Mouse (Mus musculus) intestine, embryonic 14.5 days (tissue): ENCODE results near the gene Stradb. TPM values are rescaled to one million over a fixed set of nuclear protein-coding genes. Genes with fewer than 3 reads are reported as not detected.
"Not testable (repeated sequence)": the region's sequence is repeated elsewhere in the genome, so short reads cannot be mapped to it uniquely, and the experiment has no call there.

Source experiments
- ATAC-seq: fragments of 200-750 bp; cut with Nextera tagmentation; replicated peaks from 2 replicates; pipeline ENCODE4 v1.8.0; 2017; ENCODE audit warnings: low read depth, moderate number of reproducible peaks, moderate TSS enrichment, moderate library complexity; ENCODE audit not compliant: low FRiP score, low TSS enrichment
- DNase-seq: peaks from one replicate; pipeline ENCODE4 v3.0.0-alpha.2; 2018; ENCODE audit warnings: low spot score
- H3K27ac ChIP-seq: fragments of 300-500 bp; sonication (generic); 2 replicates; pipeline ENCODE4 v1.5.1; 2014; ENCODE audit warnings: low read depth, mild to moderate bottlenecking, control low read depth
- H3K27me3 ChIP-seq: fragments of 300-500 bp; sonication (generic); replicated peaks from 2 replicates; pipeline ENCODE4 v1.6.1; 2014; ENCODE audit warnings: low read length, control low read depth; ENCODE audit not compliant: control insufficient read depth, insufficient read depth
- H3K36me3 ChIP-seq: fragments of 300-500 bp; sonication (generic); 2 replicates; pipeline ENCODE4 v1.6.1; 2014; ENCODE audit warnings: low read length, control low read depth; ENCODE audit not compliant: control insufficient read depth, insufficient read depth
- H3K4me1 ChIP-seq: fragments of 300-500 bp; sonication (generic); replicated peaks from 2 replicates; pipeline ENCODE4 v1.6.1; 2014; ENCODE audit warnings: low read length, control low read depth, mixed read lengths; ENCODE audit not compliant: control insufficient read depth, insufficient read depth
- H3K4me2 ChIP-seq: fragments of 300-500 bp; sonication (generic); 2 replicates; pipeline ENCODE4 v1.6.1; 2014; ENCODE audit warnings: low read length
- H3K4me3 ChIP-seq: fragments of 300-500 bp; sonication (generic); 2 replicates; pipeline ENCODE4 v1.5.1; 2014; ENCODE audit warnings: low read depth, low read length, control low read depth, mixed read lengths
- H3K9ac ChIP-seq: fragments of 300-500 bp; sonication (generic); 2 replicates; pipeline ENCODE4 v1.6.1; 2014; ENCODE audit warnings: mild to moderate bottlenecking, low read length
- H3K9me3 ChIP-seq: fragments of 300-500 bp; sonication (generic); 2 replicates; pipeline ENCODE4 v1.6.1; 2016; ENCODE audit warnings: low read length, control low read depth; ENCODE audit not compliant: control insufficient read depth
- WGBS: fragments of 180-500 bp; shearing (Covaris S2); extraction: QIAGEN DNeasy Blood & Tissue Kit; methylation state at CpG from one replicate; pipeline ENCODE4 v1.1.7; 2014; 5-methylcytosine and 5-hydroxymethylcytosine counted together
- polyA plus RNA-seq: library from polyadenylated mRNA; unstranded; fragments of >200 nt; fragmentation: Nextera tagmentation; extraction: Ambion mirVana; gene quantifications from 2 replicates; pipeline ENCODE4 v1.2.1, GENCODE M21; 2014

Gene Stradb
- polyA plus RNA-seq, 1 experiment from 2014 or later = 26.4 TPM

DNA sequence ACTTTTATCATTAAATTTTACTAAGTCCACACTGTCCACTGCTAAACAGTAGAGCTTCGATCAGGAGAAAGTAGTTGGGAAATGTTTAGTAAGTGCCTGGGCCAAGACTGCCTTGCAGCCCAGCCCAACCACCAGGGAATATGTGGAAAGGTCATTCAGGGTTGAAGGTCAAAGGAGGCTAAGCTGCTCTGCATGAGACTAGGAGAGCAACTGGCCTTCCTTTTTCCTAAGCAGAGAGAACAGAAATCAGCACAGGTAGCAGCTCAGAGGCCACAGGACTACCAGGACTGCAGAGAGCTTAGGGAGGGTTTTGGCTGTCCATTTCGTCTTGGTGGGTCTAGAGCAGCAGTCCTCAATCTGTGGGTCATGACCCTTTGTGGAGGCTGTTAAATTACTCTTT lies 15.4 kb upstream of the Stradb start:
- no peak overlapping the region for H3K4me2 ChIP-seq
- H3K9me3 ChIP-seq = no peaks in the 10 kb centered on the region
- ATAC-seq = no peak
- peaks cover 11% of the 10 kb centered on the region for H3K4me1 ChIP-seq
- H3K27ac ChIP-seq = no peak overlapping the region
- H3K4me3 ChIP-seq = no peak overlapping the region
- H3K36me3 ChIP-seq = no peaks in the 10 kb centered on the region
- no peaks in the 10 kb centered on the region for H3K27me3 ChIP-seq
- no peak for DNase-seq
- 52% methylated on average over 2 of the region's 2 CpGs for WGBS
- H3K9ac ChIP-seq = no peak overlapping the region

DNA sequence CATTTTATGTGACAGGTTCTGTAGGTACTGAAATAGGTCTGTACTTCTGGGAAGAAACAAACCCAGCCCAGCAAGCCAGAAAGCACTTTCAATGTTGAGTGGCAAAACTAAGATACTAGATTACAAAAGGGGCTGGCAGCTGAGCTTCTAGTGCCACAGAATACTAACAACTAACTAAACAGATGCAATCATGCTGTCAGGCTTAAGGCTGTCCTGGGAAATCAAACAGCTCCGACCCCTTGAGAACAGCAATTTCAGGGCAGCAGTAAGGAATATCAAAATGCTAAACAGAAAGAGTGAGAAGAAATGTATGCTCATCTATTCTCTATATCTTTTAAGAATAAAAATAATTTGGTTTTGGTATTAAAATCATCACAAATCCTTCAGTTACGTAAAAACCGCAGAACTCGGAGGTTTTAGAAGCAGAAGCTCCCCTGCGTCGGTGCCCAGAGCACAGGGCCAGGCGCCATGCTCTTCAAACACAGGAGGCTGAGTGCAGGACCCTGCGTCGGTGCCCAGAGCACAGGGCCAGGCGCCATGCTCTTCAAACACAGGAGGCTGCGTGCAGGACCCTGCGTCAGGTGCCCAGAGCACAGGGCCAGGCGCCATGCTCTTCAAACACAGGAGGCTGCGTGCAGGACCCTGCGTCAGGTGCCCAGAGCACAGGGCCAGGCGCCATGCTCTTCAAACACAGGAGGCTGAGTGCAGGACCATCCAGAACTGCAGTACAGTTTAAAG lies 14.4 kb upstream of the Stradb start:
- H3K4me3 ChIP-seq, DNase-seq, H3K9ac ChIP-seq, H3K27me3 ChIP-seq, ATAC-seq, H3K36me3 ChIP-seq, H3K27ac ChIP-seq, H3K4me2 ChIP-seq, H3K4me1 ChIP-seq, H3K9me3 ChIP-seq: not testable (repeated sequence)
- 74% methylated on average over 16 of the region's 16 CpGs for WGBS

DNA sequence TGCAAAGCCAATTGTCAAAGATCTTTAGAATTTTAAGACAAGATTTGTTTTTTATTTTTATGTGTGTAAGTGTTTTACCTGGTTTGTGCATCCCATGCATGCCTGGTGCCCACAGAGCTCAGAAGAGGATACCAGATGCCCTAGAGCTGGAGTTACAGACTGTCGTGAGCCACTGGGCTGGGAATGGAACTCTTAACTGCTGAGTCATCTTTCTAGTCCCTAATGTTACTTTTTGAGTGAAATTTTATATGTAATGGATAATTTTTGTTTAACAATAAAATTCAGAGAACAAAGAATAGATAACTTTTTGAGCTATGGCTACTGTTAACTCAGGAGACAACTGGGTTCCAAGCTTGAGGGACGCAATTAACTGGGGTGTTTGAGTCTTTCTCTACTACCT lies 13.6 kb upstream of the Stradb start:
- Histone ChIP-seq H3K4me3 (no peak overlapping the region), H3K4me1 (peaks cover 4% of the 10 kb centered on the region; the same call in 1 of the 2 replicates), H3K36me3 (no peaks in the 10 kb centered on the region), H3K4me2 (no peak overlapping the region), H3K27ac (no peak overlapping the region), H3K9me3 (no peaks in the 10 kb centered on the region), H3K27me3 (no peaks in the 10 kb centered on the region), H3K9ac (no peak overlapping the region)
- WGBS = 67% methylated on average over 2 of the region's 2 CpGs
- DNase-seq = no peak
- ATAC-seq = no peak

DNA sequence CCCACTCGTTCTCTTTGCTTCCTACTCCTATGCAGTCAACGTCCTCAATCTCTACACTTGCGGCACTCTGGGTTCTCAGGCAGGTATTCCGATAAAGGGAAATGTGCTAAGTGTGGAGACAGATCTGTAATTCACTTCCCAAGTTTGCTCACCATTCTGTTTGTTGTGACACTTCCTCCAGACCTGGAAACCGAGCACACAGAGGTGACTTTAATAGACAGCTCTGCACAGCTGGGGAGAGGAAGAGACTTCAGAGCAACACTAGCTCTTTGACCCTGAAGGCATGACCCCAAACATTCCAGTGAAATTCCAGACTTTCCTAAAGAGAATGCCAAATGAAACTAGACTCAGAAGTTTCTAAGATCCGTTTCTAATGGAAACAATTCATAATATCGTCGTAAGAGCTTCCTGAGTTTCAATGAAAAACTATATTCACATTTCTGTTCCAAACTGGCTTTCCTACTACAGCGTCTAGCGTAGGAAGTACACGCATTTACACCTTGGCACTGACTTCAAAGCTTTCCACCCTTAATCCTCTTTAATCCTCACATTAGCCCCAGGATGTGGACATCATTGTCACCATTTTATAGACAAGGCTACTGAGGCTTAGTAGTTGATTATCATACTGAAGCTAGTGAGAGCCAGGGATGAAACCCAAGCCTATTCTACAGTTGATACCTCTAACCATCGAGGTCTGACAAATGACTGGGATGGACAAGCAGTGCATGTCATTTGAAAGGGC lies 12.0 kb upstream of the Stradb start:
- DNase-seq (no peak), ATAC-seq (no peak)
- H3K27me3 ChIP-seq = no peaks in the 10 kb centered on the region
- H3K9me3 ChIP-seq = no peaks in the 10 kb centered on the region
- H3K4me1 ChIP-seq = peaks cover 4% of the 10 kb centered on the region; the same call in 1 of the 2 replicates
- H3K9ac ChIP-seq = no peak overlapping the region
- no peak overlapping the region for H3K4me3 ChIP-seq
- 45% methylated on average over 12 of the region's 12 CpGs for WGBS
- H3K27ac ChIP-seq = no peak overlapping the region
- H3K36me3 ChIP-seq = no peaks in the 10 kb centered on the region
- H3K4me2 ChIP-seq = no peak overlapping the region

DNA sequence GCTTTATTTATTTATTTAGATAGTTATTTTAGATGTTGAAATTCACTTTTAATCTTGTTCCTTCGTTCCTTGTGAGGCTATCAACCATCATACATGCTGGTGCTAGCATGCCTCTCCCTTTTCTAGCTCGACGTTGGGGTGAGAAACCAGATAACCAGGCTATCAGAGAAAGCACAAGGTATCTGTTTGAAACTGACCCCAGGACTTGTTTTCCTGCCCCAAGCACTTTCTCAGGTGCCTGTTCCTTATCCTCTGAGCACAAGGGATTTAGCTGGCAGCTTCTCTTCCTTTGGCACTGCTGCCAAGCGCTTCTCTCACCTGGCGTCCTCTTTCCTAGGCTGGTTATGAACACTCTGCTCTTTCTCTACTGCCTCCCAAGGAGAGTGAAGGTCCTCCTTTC lies 10.9 kb upstream of the Stradb start:
- H3K27me3 ChIP-seq = no peaks in the 10 kb centered on the region
- ATAC-seq = no peak
- WGBS = 88% methylated on average over 5 of the region's 5 CpGs

DNA sequence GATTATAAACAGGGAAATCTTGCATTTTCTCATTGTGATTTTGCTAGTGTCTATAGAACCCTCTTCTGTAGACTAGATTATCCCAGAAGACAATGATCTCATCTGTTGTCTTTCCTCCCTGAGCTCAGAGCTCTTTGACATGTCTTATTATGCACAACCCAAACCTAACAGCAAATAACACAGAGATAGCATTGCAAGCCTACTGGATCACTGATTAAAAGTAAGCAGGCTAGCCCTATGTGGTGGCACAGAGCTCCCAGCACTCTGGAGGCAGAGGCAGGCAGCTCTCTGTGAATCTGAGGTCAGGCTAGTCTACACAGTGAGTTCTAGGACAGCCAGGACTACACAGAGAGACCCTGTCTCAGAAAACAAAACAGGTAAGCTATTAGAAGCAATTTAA lies 10.5 kb upstream of the Stradb start:
- Histone ChIP-seq H3K27ac (no peak overlapping the region), H3K4me3 (no peak overlapping the region), H3K4me1 (no peaks in the 10 kb centered on the region; the same call in 1 of the 2 replicates), H3K27me3 (no peaks in the 10 kb centered on the region), H3K4me2 (no peak overlapping the region), H3K9ac (no peak overlapping the region), H3K9me3 (no peaks in the 10 kb centered on the region), H3K36me3 (no peaks in the 10 kb centered on the region)
- ATAC-seq (no peak), DNase-seq (no peak)

More for the DNA sequence above, 10.9 kb upstream of the Stradb start:
- Histone ChIP-seq H3K9ac (no peak overlapping the region), H3K4me2 (no peak overlapping the region), H3K36me3 (no peaks in the 10 kb centered on the region), H3K4me3 (no peak overlapping the region), H3K4me1 (no peaks in the 10 kb centered on the region; the same call in 1 of the 2 replicates), H3K27ac (no peak overlapping the region), H3K9me3 (no peaks in the 10 kb centered on the region)
- DNase-seq = no peak

DNA sequence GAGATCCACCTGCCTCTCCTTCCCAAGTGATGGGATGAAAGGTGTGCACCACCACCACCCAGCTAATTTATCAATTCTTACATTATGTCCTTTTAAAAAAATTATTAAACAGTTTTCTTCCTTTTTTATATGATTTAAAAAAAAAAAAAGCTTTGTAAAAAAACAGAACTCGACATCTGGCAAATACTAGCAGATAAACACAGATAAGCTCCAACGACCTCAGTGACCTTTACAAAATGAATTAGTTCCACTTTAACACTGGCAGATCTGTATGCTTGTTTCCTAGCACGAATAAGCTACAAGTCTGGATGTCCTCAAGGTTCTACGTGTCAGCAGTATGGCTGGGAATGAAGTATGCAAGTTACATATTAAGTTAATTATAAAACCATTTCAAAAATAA lies 5.8 kb upstream of the Stradb start:
- ATAC-seq = no peak
- WGBS = 23% methylated on average over 4 of the region's 4 CpGs
- Histone ChIP-seq H3K27ac (no peak overlapping the region), H3K27me3 (no peaks in the 10 kb centered on the region), H3K4me1 (peaks cover 15% of the 10 kb centered on the region), H3K9ac (no peak overlapping the region), H3K9me3 (no peaks in the 10 kb centered on the region), H3K4me2 (no peak overlapping the region), H3K4me3 (no peak overlapping the region), H3K36me3 (no peaks in the 10 kb centered on the region)
- no peak for DNase-seq

DNA sequence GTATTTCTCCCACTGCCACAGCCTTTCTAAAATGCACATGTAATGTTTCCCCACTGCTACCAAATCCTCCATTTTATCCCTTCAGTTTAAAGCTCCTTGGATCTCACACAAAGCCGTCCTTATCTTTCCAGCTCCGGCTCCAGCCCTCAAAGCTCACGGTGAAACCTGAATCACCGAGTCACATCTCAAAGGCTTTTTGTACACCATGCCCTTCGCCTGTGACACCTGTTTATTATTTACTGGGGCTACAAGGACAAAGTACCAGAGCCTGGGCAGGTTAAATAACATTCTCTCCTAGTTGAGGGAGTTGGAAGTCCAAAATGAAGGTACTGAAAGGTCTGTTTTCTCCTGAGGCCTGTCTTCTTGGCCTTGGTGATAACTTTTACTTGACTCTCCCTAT lies 3.3 kb upstream of the Stradb start:
- DNase-seq (no peak), ATAC-seq (no peak)
- Histone ChIP-seq H3K9ac (no peak overlapping the region), H3K36me3 (no peaks in the 10 kb centered on the region), H3K4me2 (no peak overlapping the region), H3K9me3 (no peaks in the 10 kb centered on the region), H3K4me1 (peaks cover 19% of the 10 kb centered on the region), H3K27me3 (no peaks in the 10 kb centered on the region), H3K27ac (no peak overlapping the region), H3K4me3 (no peak overlapping the region)
- WGBS = 75% methylated on average over 5 of the region's 5 CpGs

DNA sequence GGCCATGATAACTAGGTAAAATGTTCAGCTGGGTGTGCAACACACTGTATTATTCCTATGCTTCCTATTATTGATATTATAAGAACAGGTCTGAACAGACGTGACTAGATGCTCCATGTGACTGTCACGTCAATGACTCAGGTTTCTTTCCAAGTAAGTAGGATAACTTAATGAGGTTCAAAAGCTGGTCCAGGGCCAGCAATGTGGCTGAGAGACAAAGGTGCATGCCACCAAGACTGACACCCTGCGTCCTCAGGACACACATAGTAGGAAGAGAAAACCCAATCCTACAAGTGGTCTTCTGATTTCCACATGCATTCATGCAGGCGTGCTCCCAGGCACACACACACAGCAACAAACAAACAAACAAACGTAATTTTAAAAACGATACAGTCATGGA lies 2.2 kb upstream of the Stradb start:
- Histone ChIP-seq H3K36me3 (no peaks in the 10 kb centered on the region), H3K4me1 (peaks cover 19% of the 10 kb centered on the region), H3K4me2 (no peak overlapping the region), H3K27me3 (no peaks in the 10 kb centered on the region), H3K9me3 (no peaks in the 10 kb centered on the region), H3K4me3 (no peak overlapping the region), H3K27ac (no peak overlapping the region), H3K9ac (no peak overlapping the region)
- no peak for ATAC-seq
- WGBS = 88% methylated on average over 6 of the region's 6 CpGs
- DNase-seq = no peak
